Mouse (Mus musculus) cortical plate, adult 2 months (tissue): ENCODE data around the gene Rtn4rl2.

Source experiments
- CTCF ChIP-seq: fragments of 200-500 bp; IDR thresholded peaks from 2 replicates; pipeline ENCODE4 v1.5.1; 2011; ENCODE audit warnings: mild to moderate bottlenecking, control low read depth, low read length; ENCODE audit not compliant: insufficient read depth; ENCODE audit errors: extremely low read depth
- POLR2A ChIP-seq: fragments of 200-500 bp; IDR thresholded peaks from 2 replicates; pipeline ENCODE4 v1.6.1; 2011; ENCODE audit warnings: mild to moderate bottlenecking, low read length, control low read depth; ENCODE audit not compliant: insufficient read depth; ENCODE audit errors: extremely low read depth

GRCm38 (mm10) chr2:84883084-84883483 is 3.4 kb downstream of the Rtn4rl2 start:
- TF ChIP-seq CTCF (no peak), POLR2A (no peak)
